Mouse (Mus musculus) hindbrain, embryonic 12.5 days (tissue): ENCODE measurements around the gene Ctbp1. TPM values are rescaled to one million over a fixed set of nuclear protein-coding genes. Genes with fewer than 3 reads are reported as not detected.

Experiments
- ATAC-seq: fragments of 200-750 bp; cut with Nextera tagmentation; 2 replicates; pipeline ENCODE4 v1.8.0; 2017; ENCODE audit warnings: moderate TSS enrichment; ENCODE audit not compliant: low FRiP score
- H3K27ac ChIP-seq: fragments of 300-500 bp; sonication (generic); 2 replicates; pipeline ENCODE4 v1.5.1; 2016; ENCODE audit warnings: mild to moderate bottlenecking
- H3K27me3 ChIP-seq: fragments of 300-500 bp; sonication (generic); 2 replicates; pipeline ENCODE4 v1.6.1; 2016; ENCODE audit warnings: mild to moderate bottlenecking
- H3K36me3 ChIP-seq: fragments of 300-500 bp; sonication (generic); 2 replicates; pipeline ENCODE4 v1.6.1; 2016; ENCODE audit warnings: mild to moderate bottlenecking
- H3K4me1 ChIP-seq: fragments of 300-500 bp; sonication (generic); 2 replicates; pipeline ENCODE4 v1.6.1; 2016
- H3K4me2 ChIP-seq: fragments of 300-500 bp; sonication (generic); replicated peaks from 2 replicates; pipeline ENCODE4 v1.6.1; 2016; ENCODE audit warnings: mild to moderate bottlenecking
- H3K4me3 ChIP-seq: fragments of 300-500 bp; sonication (generic); 2 replicates; pipeline ENCODE4 v1.5.1; 2016; ENCODE audit warnings: mild to moderate bottlenecking
- H3K9ac ChIP-seq: fragments of 300-500 bp; sonication (generic); 2 replicates; pipeline ENCODE4 v1.6.1; 2016; ENCODE audit warnings: mild to moderate bottlenecking, moderate library complexity
- H3K9me3 ChIP-seq: fragments of 300-500 bp; sonication (generic); replicated peaks from 2 replicates; pipeline ENCODE4 v1.6.1; 2016; ENCODE audit warnings: mild to moderate bottlenecking
- WGBS: fragments of 180-500 bp; shearing (Covaris S2); methylation state at CpG from one replicate; pipeline ENCODE4 v1.1.7; 2016; 5-methylcytosine and 5-hydroxymethylcytosine counted together
- polyA plus RNA-seq: library from polyadenylated mRNA; unstranded; fragments of >200 nt; fragmentation: Nextera tagmentation; extraction: Ambion mirVana; gene quantifications from 2 replicates; pipeline ENCODE4 v1.2.1, GENCODE M21; 2016

Gene Ctbp1
- polyA plus RNA-seq, 1 experiment from 2014 or later, result 508 TPM

GRCm38 (mm10) chr5:33202516-33203170 is 72.2 kb downstream of the Ctbp1 start:
- Histone ChIP-seq H3K27me3 (no peaks in the 10 kb centered on the region), H3K4me1 (peaks cover 2% of the 10 kb centered on the region; the same call in 1 of the 2 replicates), H3K9ac (no peak overlapping the region), H3K4me2 (no peak overlapping the region), H3K9me3 (no peaks in the 10 kb centered on the region), H3K36me3 (no peaks in the 10 kb centered on the region), H3K4me3 (no peak overlapping the region), H3K27ac (no peak overlapping the region)
- WGBS, result 89% methylated on average over 13 of the region's 13 CpGs
- ATAC-seq, result no peak

DNA sequence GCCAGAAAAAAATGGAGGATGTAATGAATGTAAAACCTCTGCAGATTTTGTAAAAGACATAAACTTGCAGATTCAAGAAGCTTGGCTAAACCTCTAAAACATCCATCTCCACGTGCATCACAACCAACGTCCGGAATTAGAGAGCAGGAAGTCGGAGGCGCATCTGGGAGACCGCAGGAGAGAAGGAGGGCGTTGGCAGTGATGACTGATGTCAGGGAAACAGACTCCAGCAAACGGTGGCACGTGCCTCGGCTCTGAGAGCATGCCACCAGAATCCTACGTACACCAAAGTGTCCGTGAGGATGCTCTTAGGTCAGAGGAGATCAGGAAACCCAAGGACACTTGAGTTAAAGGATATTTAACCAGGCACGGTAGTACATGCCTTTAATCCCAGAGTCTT is 73.1 kb downstream of the Ctbp1 start:
- Histone ChIP-seq H3K4me2 (no peak overlapping the region), H3K36me3 (no peaks in the 10 kb centered on the region), H3K4me1 (peaks cover 2% of the 10 kb centered on the region; the same call in 1 of the 2 replicates), H3K27me3 (no peaks in the 10 kb centered on the region), H3K4me3 (no peak overlapping the region), H3K9ac (no peak overlapping the region), H3K27ac (no peak overlapping the region), H3K9me3 (no peaks in the 10 kb centered on the region)
- no peak for ATAC-seq
- WGBS, result 70% methylated on average over 13 of the region's 13 CpGs

DNA sequence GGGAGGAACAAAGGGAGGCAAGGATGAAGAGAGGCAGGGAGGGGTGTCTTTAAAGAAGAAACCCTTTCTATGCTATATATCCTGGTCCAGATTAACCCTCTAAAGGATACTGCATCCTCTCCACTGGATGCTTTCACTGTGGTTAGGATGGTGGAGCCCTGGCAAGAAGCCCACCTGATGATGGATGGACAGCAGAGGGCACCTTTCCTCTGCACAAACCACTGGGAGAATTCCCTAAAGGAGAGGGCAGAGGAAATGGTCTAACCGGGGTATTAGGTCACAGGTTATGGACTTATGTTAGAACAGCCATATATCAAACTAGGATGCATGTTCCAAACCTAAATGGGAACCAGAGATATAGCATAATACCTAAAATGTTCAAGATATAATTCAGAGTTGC is 74.7 kb downstream of the Ctbp1 start:
- Histone ChIP-seq H3K9me3 (no peaks in the 10 kb centered on the region), H3K9ac (no peak overlapping the region), H3K4me3 (no peak overlapping the region), H3K27me3 (no peaks in the 10 kb centered on the region), H3K4me2 (no peak overlapping the region), H3K4me1 (peaks cover 2% of the 10 kb centered on the region; the same call in 1 of the 2 replicates), H3K36me3 (no peaks in the 10 kb centered on the region), H3K27ac (no peak overlapping the region)
- ATAC-seq, result no peak
- 62% methylated on average over 1 of the region's 1 CpGs for WGBS

Other genes with a start within 250 kb of the Ctbp1 start
- gene Slc5a1, start 170.8 kb downstream of the Ctbp1 start, polyA plus RNA-seq, result 0.07 TPM in 1 of 2 replicates, not detected in the other
- 3.3 and 3.7 TPM in 2 replicates for gene Spon2, start 56.5 kb downstream of the Ctbp1 start, polyA plus RNA-seq
- gene Maea, start 60.5 kb upstream of the Ctbp1 start, polyA plus RNA-seq, result 123 and 127 TPM in 2 replicates
- 10.3 and 10.4 TPM in 2 replicates for gene Uvssa, start 103.6 kb upstream of the Ctbp1 start, polyA plus RNA-seq
- gene Nkx1-1, start 159.0 kb upstream of the Ctbp1 start, polyA plus RNA-seq, result 2.8 and 3.2 TPM in 2 replicates